Mouse (Mus musculus) testis, adult 2 months (tissue): ENCODE results near the gene AC134908.4.

Experiments
- CTCF ChIP-seq: fragments of 200-500 bp; IDR thresholded peaks from 2 replicates; pipeline ENCODE4 v1.5.1; 2012; ENCODE audit warnings: low read depth, mild to moderate bottlenecking, inconsistent platforms, low read length, moderate library complexity; ENCODE audit not compliant: control insufficient read depth, insufficient read depth, insufficient replicate concordance
- POLR2A ChIP-seq: fragments of 200-500 bp; IDR thresholded peaks from 2 replicates; pipeline ENCODE4 v1.6.1; 2012; ENCODE audit warnings: low read depth, mild to moderate bottlenecking, inconsistent platforms, low read length, moderate library complexity; ENCODE audit not compliant: control insufficient read depth

DNA sequence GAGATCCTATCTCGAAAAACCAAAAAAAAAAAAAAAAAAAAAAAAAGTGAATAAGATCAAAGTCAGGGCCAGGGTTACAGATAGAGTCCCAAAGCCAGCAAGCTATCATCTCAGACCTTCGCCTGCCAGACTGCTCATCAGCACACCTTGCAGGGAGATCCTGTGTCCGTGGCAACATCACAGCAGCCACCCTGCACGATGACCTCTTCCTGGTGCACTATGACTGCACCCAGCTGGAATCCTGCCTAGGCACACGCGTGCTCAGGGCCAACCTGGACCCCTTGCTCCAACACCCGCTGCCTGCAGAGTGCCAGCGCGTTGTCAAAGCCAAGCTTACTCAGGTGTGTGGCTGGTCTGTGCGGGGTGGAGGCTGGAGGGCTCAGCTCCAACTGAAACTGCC is 51.1 kb downstream of the AC134908.4 start:
- TF ChIP-seq CTCF (no peak), POLR2A (no peak)
